Mouse (Mus musculus) layer of hippocampus, adult 9-10 months (tissue): Measurements from ENCODE around the gene Gm7137.
"Not testable (repeated sequence)": the region's sequence is repeated elsewhere in the genome, so short reads cannot be mapped to it uniquely, and the experiment has no call there.

ENCODE experiments used
- DNase-seq: peaks from one replicate; pipeline ENCODE4 v3.0.0; 2022; ENCODE audit warnings: low spot score

Gene Gm7137

DNA sequence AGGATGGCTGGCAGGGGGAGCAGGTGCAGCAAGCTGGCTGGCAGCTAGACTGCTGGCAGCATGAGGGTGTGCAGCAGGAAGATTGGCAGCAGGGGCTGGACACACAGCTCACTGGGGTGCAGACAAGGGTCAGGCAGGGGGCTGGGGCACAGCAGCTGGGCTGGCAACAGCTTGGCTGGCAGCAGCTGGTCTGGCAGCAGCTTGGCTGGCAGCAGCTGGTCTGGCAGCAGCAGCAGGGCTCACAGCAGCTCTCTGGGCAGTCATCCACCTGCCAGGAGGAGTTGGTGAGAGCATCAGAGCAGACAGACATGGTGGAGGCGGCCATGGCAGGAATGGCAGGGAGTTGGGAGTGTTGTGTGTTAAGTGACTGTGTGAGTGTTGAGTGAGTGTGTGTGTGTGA is at the start of gene Gm7137:
TSS of gene Gm7137 (minus strand) at position 325 of the 400 bp plus-strand sequence.
- not testable (repeated sequence) for DNase-seq

DNA sequence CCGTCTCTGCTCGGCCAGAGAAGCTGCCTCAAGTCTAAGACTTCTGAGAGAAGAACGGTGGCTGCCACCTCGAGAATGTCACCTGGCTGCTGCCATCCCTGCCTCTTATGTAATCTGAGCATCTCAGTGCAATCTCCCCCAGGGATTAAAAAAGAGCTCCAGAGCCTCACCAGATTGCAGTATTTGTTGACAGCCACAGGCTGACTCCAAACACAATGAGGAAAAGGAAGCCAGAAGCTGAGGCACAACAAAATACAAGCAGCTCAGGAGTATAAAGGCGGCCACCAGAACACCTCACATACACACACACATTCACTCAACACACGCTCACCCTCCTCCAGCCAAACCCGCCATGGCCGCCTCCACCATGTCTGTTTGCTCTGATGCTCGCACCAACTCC is 47.6 kb upstream of the Gm7137 start, which contains the start of gene Krtap10-10:
TSS of gene Krtap10-10 (plus strand) at position 301 of the 400 bp plus-strand sequence.
- DNase-seq, result no peak

DNA sequence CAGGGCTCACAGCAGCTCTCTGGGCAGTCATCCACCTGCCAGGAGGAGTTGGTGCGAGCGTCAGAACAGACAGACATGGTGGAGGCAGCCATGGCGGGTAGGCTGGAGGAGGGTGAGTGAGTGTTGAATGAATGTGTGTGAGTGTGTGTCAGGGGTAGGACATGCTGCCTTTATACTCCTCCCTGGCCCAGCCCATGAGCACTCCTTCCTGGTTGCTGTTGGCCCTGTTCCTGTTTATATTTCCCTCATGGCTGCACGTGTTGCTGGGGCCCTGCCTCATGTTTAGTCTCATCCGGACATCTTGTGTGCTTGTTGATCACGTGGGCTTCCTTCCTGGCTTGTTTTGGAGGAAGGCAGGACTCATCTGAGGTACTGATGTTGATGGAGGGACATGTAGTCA is 39.0 kb upstream of the Gm7137 start, which contains the start of gene Krtap10-4:
TSS of gene Krtap10-4 (minus strand) at position 145 of the 400 bp plus-strand sequence.
- no peak for DNase-seq

DNA sequence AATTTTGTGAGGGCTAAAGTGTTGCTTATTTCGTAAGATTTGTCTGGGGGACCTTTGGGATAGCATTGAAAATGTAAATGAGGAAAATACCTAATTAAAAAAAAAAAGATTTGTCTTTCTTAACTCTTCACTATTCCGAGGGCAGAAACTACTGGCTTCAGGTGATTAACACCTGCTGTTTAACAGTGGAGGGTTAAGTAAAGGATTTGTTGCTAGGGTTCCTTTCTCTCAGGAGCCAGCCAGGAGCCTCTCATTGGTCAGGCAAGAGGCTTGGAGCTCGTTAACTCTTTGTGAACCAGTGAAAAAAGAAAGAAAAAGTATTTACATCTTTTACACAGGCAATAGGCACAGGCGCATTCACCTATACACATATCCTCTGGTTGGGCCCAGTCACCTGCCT is 31.2 kb upstream of the Gm7137 start:
- no peak for DNase-seq

DNA sequence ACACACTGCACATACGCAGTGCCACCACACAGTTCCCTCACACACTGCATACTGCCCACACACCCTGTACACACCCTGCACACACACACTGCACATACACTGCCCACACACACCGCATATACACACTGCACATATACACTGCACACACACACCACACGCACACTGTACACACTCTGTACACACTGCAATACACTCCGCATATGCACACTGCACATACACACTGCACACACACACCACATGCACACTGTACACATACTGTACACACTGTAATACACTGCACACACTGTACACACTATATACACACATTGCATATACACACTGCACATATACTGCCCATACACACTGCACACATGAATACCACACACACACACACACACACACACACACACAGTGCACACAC is 30.5 kb upstream of the Gm7137 start:
- DNase-seq, result no peak

DNA sequence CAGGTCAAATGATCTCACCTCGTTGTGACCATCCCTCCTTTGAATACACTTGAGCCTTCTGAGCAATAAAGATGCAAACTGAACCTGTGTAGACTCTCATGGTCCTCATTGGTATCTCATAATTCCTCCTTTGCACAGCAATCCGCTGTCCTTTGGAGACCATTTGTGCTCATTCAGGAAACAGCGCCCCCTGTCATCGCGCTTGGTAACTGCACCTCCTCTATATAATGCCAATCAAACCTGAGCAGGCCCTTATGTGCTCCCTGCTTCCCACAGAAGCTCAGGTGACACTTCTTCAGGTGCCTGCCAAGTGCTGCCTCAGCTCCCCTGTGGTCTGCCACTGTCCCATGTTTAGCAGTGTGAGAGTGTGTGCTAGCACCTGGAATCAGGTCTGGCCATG is 27.5 kb upstream of the Gm7137 start:
- no peak for DNase-seq

DNA sequence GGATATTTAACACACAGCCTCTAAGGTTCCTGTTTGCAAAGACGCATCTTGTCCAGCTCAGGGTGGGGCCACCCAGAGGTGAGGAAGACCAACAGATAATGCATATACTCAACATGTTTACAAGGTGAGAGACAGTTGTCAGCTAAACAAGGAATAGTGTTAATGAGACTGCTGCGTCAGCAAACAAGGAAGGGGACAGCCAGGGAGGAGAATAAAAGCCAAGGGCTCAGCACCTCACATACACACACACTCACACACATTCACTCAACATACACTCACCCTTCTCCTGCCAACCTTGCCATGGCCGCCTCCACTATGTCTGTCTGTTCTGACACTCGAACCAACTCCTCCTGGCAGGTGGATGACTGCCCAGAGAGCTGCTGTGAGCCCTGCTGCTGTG is 26.4 kb upstream of the Gm7137 start, which contains the start of gene Gm2696:
TSS of gene Gm2696 (plus strand) at position 301 of the 400 bp plus-strand sequence.
- DNase-seq, result no peak

DNA sequence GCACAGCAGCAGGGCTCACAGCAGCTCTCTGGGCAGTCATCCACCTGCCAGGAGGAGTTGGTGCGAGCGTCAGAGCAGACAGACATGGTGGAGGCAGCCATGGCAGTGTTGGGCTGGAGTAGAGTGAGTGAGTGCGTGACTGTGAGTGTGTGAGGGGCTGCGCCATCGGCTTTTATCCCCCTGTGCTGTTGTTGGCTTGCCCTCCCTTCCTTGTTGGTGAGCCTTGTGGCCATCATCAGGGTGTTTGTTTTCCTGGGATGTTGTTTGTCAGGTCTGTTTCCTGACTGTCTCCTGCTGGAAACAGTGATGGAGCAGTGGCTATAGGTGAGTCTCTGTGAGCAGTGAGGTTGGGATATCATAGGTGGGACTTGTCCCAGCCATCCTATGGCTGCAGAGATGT is 23.7 kb upstream of the Gm7137 start, which contains the start of gene Gm9507:
TSS of gene Gm9507 (minus strand) at position 101 of the 400 bp plus-strand sequence.
- no peak for DNase-seq

DNA sequence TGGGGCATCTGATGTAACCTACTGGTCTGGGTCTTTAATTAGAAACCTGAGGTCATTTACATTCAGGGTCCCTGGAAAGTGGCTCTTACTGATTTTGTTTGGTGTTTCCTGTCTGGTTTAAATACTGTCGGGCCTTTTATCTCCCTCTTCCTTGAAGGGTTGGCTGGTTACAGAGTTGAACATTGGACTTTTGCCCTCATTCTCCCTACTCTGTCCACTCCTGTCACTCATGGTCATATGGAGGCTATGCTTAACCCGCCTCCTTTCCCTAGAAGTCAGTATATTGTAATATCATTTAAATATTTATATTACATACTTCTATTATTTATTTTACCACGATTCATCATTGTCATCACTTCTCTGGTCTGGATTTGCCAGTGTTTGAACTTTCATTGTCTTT is 16.1 kb upstream of the Gm7137 start:
- DNase-seq, result no peak

DNA sequence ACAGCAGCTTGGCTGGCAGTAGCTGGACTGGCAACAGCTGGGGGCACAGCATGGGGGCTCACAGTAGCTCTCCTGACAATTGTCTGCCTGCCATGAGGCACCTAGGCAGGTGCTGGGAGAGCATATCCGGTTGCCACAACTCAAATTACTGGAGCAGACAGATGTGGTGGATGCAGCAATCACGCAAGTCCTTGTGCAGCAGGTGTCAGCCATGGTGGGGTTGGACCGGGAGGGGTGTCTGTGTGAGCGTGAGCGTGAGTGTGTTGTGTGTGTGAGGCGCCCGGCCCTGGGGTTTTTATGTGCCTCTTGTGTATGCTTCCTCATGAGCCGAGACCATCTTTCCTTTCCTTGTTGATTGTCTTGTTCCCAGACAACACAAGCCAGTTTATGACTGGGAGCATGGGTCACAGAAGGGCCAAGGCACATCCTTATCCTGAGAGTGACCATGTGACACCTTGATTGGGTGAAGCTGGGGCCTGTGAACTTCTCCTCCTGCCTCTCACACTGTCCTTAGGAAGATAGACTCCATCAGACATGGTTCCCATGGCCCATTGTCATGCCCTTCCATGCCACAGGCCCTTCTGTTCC is 11.0 kb upstream of the Gm7137 start, which contains the start of gene Gm19668:
TSS of gene Gm19668 (minus strand) at position 213 of the 588 bp plus-strand sequence.
- no peak for DNase-seq

DNA sequence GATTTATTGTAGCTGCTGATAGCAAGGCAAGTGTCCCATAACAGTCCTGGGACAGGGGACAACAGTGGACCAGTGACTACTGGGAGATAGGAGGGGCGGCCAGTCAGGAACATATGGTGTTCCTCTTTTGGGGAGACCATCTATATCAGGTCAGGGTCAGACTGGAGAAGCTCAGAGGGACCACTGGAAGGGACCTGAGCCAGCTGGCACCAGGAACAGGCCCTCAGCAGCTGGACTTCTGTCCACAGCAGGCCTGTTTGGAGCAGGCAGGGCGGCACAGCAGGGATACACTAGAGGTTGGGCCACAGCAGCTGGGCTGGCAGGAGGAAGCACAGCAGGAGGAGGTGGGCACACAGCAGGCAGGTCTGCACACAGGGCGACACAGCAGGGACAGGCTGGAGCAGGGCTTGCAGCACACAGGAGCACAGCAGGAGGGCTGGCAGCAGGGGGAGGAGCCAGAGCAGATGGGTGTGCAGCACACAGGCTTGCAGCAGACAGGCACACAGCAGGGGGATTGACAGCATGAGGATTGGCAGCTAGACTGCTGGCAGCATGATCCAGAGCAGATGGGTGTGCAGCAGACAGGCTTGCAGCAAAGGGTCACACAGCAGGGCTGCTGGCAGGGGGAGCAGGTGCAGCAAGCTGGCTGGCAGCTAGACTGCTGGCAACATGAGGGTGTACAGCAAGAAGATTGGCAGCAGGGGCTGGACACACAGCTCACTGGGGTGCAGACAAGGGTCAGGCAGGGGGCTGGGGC is 10.3 kb upstream of the Gm7137 start:
- DNase-seq, result not testable (repeated sequence)

DNA sequence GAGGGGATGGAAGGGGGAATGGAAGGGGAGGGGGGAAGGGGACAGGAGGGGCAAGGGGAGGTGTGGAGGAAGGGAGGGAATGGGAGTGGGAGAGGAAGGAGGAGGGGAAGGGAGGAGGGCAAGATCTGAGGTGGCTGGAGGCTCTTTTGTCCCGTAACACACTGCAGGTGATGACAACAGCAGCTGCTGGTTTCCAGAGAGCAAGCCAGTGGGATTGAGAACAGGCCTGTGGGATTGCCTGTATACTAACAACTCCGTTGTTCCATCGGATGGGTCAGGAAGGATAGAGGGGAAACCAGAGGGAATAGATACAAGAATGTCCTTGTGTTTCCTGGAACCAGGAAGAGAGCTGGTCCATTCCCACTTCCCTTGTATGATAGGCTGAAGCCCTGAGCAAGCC is 9.7 kb upstream of the Gm7137 start:
- DNase-seq, result no peak

DNA sequence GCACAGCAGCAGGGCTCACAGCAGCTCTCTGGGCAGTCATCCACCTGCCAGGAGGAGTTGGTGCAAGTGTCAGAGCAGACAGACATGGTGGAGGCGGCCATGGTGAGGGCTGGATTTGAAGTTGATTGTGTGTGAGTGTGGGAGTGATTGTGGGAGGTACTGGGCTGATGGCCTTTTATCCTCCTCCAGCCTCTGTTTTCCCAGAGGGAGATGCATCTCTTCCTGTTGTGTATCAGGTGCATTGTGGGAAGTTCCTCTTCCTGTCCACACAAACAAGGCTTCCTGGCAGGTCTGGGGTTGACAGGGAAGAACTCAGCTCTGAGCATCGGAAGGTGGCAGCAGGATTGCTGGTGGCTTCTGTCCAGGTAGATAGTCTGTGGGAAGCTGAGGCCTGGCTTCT is 7.0 kb upstream of the Gm7137 start, which contains the start of gene Gm9639:
TSS of gene Gm9639 (minus strand) at position 101 of the 400 bp plus-strand sequence.
- no peak for DNase-seq

DNA sequence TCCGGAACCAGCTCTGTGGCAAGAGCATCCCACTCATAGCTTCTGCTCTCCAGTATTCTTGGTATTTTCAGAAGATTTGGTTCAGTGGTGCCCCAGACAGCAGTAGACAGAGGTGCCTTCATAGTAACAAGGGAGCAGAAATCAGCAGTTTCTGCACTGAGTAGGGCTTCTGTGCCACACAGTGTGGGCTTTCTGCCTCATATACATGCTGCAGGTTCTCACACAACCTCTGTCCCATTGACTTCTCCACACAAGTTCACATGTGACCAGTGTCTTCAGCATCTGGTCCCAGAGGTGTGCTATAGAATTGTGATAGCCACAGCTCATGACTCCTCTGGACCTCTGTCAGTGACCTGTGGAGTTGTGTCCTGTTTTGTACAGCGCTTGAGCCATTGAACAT is 621 bp upstream of the Gm7137 start:
- DNase-seq, result no peak

DNA sequence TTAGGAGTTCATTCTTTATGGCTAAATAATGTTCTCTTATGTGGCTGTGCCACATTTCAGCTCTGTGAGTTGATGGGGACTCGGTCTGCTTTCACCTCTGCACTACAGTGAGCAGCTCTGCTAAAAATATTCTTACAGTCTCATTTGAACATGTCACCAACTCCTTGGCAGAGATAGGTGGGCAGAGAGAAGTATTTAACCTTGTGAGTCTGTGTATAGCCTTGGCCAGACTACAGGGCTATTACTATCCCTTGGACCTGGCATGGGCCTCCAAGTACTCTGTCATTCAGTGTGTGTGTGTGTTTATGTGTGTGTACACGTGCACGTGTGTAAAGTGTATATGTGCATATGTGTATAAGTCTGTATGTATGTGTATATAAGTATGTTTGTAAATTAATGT is 4.6 kb downstream of the Gm7137 start:
- DNase-seq, result not testable (repeated sequence)

DNA sequence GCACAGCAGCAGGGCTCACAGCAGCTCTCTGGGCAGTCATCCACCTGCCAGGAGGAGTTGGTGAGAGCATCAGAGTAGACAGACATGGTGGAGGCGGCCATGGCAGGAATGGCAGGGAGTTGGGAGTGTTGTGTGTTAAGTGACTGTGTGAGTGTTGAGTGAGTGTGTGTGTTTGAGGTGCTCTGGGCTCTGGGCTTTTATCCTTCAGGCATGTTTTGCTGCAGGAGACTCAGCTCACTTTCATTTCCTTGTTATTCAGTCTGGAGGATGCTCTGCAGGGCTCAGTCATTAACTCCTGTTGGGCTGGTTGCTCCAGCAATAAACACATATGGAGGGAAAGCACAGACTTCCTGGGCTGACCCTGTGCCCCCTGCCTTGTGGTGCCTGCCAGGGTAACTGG is 5.6 kb downstream of the Gm7137 start, which contains the start of gene Gm3250:
TSS of gene Gm3250 (minus strand) at position 101 of the 400 bp plus-strand sequence.
- not testable (repeated sequence) for DNase-seq

DNA sequence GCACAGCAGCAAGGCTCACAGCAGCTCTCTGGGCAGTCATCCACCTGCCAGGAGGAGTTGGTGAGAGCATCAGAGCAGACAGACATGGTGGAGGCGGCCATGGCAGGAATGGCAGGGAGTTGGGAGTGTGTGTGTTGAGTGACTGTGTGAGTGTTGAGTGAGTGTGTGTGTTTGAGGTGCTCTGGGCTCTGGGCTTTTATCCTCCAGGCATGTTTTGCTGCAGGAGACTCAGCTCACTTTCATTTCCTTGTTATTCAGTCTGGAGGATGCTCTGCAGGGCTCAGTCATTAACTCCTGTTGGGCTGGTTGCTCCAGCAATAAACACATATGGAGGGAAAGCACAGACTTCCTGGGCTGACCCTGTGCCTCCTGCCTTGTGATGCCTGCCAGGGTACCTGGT is 11.2 kb downstream of the Gm7137 start, which contains the start of gene Gm7138:
TSS of gene Gm7138 (minus strand) at position 101 of the 400 bp plus-strand sequence.
- not testable (repeated sequence) for DNase-seq

DNA sequence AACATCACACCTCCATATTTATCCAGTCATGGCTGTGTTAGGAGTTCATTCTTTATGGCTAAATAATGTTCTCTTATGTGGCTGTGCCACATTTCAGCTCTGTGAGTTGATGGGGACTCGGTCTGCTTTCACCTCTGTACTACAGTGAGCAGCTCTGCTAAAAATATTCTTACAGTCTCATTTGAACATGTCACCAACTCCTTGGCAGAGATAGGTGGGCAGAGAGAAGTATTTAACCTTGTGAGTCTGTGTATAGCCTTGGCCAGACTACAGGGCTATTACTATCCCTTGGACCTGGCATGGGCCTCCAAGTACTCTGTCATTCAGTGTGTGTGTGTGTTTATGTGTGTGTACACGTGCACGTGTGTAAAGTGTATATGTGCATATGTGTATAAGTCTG is 15.9 kb downstream of the Gm7137 start:
- not testable (repeated sequence) for DNase-seq

DNA sequence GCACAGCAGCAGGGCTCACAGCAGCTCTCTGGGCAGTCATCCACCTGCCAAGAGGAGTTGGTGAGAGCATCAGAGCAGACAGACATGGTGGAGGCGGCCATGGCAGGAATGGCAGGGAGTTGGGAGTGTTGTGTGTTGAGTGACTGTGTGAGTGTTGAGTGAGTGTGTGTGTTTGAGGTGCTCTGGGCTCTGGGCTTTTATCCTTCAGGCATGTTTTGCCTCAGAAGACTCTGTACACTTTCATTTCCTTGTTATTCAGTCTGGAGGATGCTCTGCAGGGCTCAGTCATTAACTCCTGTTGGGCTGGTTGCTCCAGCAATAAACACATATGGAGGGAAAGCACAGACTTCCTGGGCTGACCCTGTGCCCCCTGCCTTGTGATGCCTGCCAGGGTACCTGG is 16.8 kb downstream of the Gm7137 start, which contains the start of gene Gm3238:
TSS of gene Gm3238 (minus strand) at position 101 of the 400 bp plus-strand sequence.
- DNase-seq, result not testable (repeated sequence)

DNA sequence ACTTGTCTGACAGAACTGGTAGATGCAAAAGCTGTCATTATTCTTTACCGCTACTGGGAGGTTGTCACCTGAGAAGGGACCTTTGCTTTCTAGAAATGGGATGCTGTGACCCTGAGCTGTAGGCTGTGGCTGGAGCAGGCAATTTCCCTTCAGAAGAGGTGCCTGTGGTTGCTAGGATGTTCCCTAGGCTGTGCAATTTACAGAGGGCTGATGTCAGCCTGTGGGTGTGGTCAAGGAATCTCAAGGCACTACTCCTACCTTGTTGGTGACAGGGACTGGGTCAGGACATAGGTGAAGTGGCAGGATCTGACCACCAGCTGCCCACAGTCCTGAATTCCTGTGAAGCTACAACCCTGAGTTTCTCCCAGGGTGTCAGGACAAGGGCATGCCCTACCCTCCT is 18.3 kb downstream of the Gm7137 start:
- DNase-seq, result no peak

DNA sequence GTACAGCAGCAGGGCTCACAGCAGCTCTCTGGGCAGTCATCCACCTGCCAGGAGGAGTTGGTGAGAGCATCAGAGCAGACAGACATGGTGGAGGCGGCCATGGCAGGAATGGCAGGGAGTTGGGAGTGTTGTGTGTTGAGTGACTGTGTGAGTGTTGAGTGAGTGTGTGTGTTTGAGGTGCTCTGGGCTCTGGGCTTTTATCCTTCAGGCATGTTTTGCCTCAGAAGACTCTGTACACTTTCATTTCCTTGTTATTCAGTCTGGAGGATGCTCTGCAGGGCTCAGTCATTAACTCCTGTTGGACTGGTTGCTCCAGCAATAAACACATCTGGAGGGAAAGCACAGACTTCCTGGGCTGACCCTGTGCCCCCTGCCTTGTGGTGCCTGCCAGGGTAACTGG is 28.4 kb downstream of the Gm7137 start, which contains the start of gene Gm3233:
TSS of gene Gm3233 (minus strand) at position 101 of the 400 bp plus-strand sequence.
- not testable (repeated sequence) for DNase-seq

DNA sequence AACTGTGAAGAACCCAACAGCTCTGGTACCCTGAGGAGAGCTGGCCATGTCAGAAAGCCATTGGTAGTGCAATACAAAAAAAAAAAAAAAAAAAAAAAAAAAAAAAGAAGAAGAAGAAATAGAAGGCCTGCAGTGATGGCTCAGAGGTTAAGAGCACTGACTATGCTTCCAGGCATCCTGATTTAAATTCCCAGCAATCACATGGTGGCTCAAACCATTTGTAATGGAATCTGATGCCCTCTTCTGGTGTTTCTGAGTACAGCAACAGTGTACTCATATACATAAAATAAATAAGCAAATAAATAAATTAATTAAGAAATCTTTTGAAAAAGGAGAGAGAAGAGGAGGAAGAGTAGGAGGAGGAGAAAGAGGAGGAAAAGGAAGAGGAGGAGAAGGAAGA is 34.6 kb downstream of the Gm7137 start:
- DNase-seq, result no peak

DNA sequence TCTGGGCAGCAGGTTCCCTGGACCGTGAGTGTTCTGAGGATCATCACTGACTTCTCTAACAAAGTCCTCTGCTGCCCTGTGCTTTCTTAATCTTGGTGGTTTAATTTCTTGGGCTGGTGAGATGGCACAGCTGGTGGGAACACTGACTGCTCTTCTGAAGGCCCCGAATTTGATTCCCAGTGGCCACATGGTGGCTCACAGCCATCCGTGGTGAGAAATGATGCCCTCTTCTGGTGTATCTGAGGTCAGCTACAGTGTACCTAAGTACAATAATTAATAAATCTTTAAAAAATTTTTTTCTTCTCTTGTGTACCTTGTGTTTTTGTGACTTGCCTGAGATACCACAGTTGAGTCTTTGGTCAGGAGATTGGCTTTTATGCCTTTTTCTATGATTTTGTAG is 35.7 kb downstream of the Gm7137 start:
- DNase-seq, result not testable (repeated sequence)
